Mouse (Mus musculus): ENCODE measurements around the gene Tfap2c. TPM values are rescaled to one million over a fixed set of nuclear protein-coding genes. Genes with fewer than 3 reads are reported as not detected.

The Tfap2c gene
- 4.4 and 4.5 TPM in 2 replicates for polyA plus RNA-seq (2016; fragmentation: Nextera tagmentation; extraction: Ambion mirVana)

GRCm38 (mm10) chr2:172549371-172550155, at the start of gene Tfap2c:
Gene Tfap2c, plus strand, starts transcription at chr2:172549593.
- Histone ChIP-seq H3K27ac (no peak within 1 kb of the TSS), H3K4me1 (replicated peaks) (peaks cover 72% of the 10 kb centered on the region), H3K36me3 (no peaks in the 10 kb centered on the region), H3K4me3 (replicated peaks) (peak within 1 kb of the TSS; percentile 47), H3K9me3 (no peaks in the 10 kb centered on the region), H3K27me3 (peaks cover 97% of the 10 kb centered on the region), H3K4me2 (peak within 1 kb of the TSS; percentile 82), H3K9ac (replicated peaks) (no peak within 1 kb of the TSS; the same call in 1 of the 2 replicates)
- ATAC-seq (ENCODE audit: insufficient number of reproducible peaks, insufficient read depth, low FRiP score, low TSS enrichment, low read depth), result peak; percentile 22; the same call in 1 of the 2 replicates
- WGBS, result under 1% methylated on average over 70 of the region's 70 CpGs

- Histone ChIP-seq H3K9me3 (no peaks in the 10 kb centered on the region), H3K36me3 (no peaks in the 10 kb centered on the region), H3K27ac (no peak overlapping the region), H3K27me3 (no peaks in the 10 kb centered on the region), H3K9ac (replicated peaks) (no peak overlapping the region), H3K4me2 (no peak overlapping the region), H3K4me3 (replicated peaks) (no peak overlapping the region), H3K4me1 (replicated peaks) (peaks cover 5% of the 10 kb centered on the region)
- ATAC-seq (ENCODE audit: insufficient number of reproducible peaks, insufficient read depth, low FRiP score, low TSS enrichment, low read depth), result no peak
- WGBS, result 50% methylated on average over 7 of the region's 7 CpGs
Measured at GRCm38 (mm10) chr2:172500752-172501316, 48.6 kb upstream of the Tfap2c start.

- H3K9ac ChIP-seq (replicated peaks), result no peak overlapping the region
- no peak for ATAC-seq (ENCODE audit: insufficient number of reproducible peaks, insufficient read depth, low FRiP score, low TSS enrichment, low read depth)
- no peaks in the 10 kb centered on the region for H3K9me3 ChIP-seq
- H3K4me2 ChIP-seq, result no peak overlapping the region
- H3K4me1 ChIP-seq (replicated peaks), result peaks cover 5% of the 10 kb centered on the region
- no peaks in the 10 kb centered on the region for H3K36me3 ChIP-seq
- WGBS, result 1% methylated on average over 4 of the region's 4 CpGs
- H3K4me3 ChIP-seq (replicated peaks), result no peak overlapping the region
- H3K27ac ChIP-seq, result no peak overlapping the region
- H3K27me3 ChIP-seq, result no peaks in the 10 kb centered on the region
Measured at GRCm38 (mm10) chr2:172501341-172501740, 48.1 kb upstream of the Tfap2c start.

GRCm38 (mm10) chr2:172502168-172502567, 47.2 kb upstream of the Tfap2c start:
- Histone ChIP-seq H3K27ac (no peak overlapping the region), H3K4me3 (replicated peaks) (no peak overlapping the region), H3K9me3 (no peaks in the 10 kb centered on the region), H3K36me3 (no peaks in the 10 kb centered on the region), H3K4me1 (replicated peaks) (peaks cover 5% of the 10 kb centered on the region), H3K9ac (replicated peaks) (peak overlapping the region; percentile 18; the same call in 1 of the 2 replicates), H3K27me3 (no peaks in the 10 kb centered on the region), H3K4me2 (no peak overlapping the region)
- 45% methylated on average over 14 of the region's 14 CpGs for WGBS
- ATAC-seq (ENCODE audit: insufficient number of reproducible peaks, insufficient read depth, low FRiP score, low TSS enrichment, low read depth), result no peak

GRCm38 (mm10) chr2:172506121-172506520, 43.3 kb upstream of the Tfap2c start:
- H3K9me3 ChIP-seq, result no peaks in the 10 kb centered on the region
- H3K27me3 ChIP-seq, result no peaks in the 10 kb centered on the region
- no peak overlapping the region for H3K4me2 ChIP-seq
- no peak for ATAC-seq (ENCODE audit: insufficient number of reproducible peaks, insufficient read depth, low FRiP score, low TSS enrichment, low read depth)
- no peak overlapping the region for H3K9ac ChIP-seq (replicated peaks)
- H3K4me3 ChIP-seq (replicated peaks), result no peak overlapping the region
- H3K36me3 ChIP-seq, result no peaks in the 10 kb centered on the region
- WGBS, result 87% methylated on average over 7 of the region's 7 CpGs
- peaks cover 5% of the 10 kb centered on the region for H3K4me1 ChIP-seq (replicated peaks)
- H3K27ac ChIP-seq, result no peak overlapping the region

GRCm38 (mm10) chr2:172510056-172510712, 39.2 kb upstream of the Tfap2c start:
- Histone ChIP-seq H3K27me3 (peaks cover 8% of the 10 kb centered on the region; the same call in 1 of the 2 replicates), H3K9me3 (0 out of 2 replicates have a peak, but pooled peaks cover 2% of the 10 kb centered on the region), H3K4me2 (no peak overlapping the region), H3K9ac (replicated peaks) (no peak overlapping the region), H3K27ac (no peak overlapping the region), H3K36me3 (no peaks in the 10 kb centered on the region), H3K4me3 (replicated peaks) (no peak overlapping the region), H3K4me1 (replicated peaks) (no peaks in the 10 kb centered on the region)
- WGBS, result 87% methylated on average over 15 of the region's 15 CpGs
- ATAC-seq (ENCODE audit: insufficient number of reproducible peaks, insufficient read depth, low FRiP score, low TSS enrichment, low read depth), result no peak

GRCm38 (mm10) chr2:172510899-172511298, 38.5 kb upstream of the Tfap2c start:
- H3K27ac ChIP-seq, result no peak overlapping the region
- 53% methylated on average over 3 of the region's 3 CpGs for WGBS

GRCm38 (mm10) chr2:172516407-172516992, 32.9 kb upstream of the Tfap2c start:
- Histone ChIP-seq H3K4me1 (replicated peaks) (peaks cover 3% of the 10 kb centered on the region; the same call in 1 of the 2 replicates), H3K27me3 (peaks cover 21% of the 10 kb centered on the region), H3K36me3 (no peaks in the 10 kb centered on the region), H3K27ac (no peak overlapping the region), H3K9ac (replicated peaks) (no peak overlapping the region), H3K9me3 (0 out of 2 replicates have a peak, but pooled peaks cover 2% of the 10 kb centered on the region), H3K4me2 (no peak overlapping the region), H3K4me3 (replicated peaks) (no peak overlapping the region)
- WGBS, result 21% methylated on average over 11 of the region's 11 CpGs
- no peak for ATAC-seq (ENCODE audit: insufficient number of reproducible peaks, insufficient read depth, low FRiP score, low TSS enrichment, low read depth)

More at GRCm38 (mm10) chr2:172510899-172511298, 38.5 kb upstream of the Tfap2c start:
- ATAC-seq (ENCODE audit: insufficient number of reproducible peaks, insufficient read depth, low FRiP score, low TSS enrichment, low read depth), result no peak
- Histone ChIP-seq H3K4me2 (no peak overlapping the region), H3K4me1 (replicated peaks) (no peaks in the 10 kb centered on the region), H3K4me3 (replicated peaks) (no peak overlapping the region), H3K27me3 (peaks cover 14% of the 10 kb centered on the region), H3K36me3 (no peaks in the 10 kb centered on the region), H3K9ac (replicated peaks) (no peak overlapping the region), H3K9me3 (0 out of 2 replicates have a peak, but pooled peaks cover 2% of the 10 kb centered on the region)

- 89% methylated on average over 9 of the region's 9 CpGs for WGBS
- Histone ChIP-seq H3K9me3 (no peaks in the 10 kb centered on the region), H3K27ac (no peak overlapping the region)
Measured at GRCm38 (mm10) chr2:172520616-172521371, 28.6 kb upstream of the Tfap2c start.

GRCm38 (mm10) chr2:172522528-172522927, 26.9 kb upstream of the Tfap2c start:
- H3K4me2 ChIP-seq, result no peak overlapping the region
- no peaks in the 10 kb centered on the region for H3K9me3 ChIP-seq
- H3K4me3 ChIP-seq (replicated peaks), result no peak overlapping the region
- WGBS, result 71% methylated on average over 12 of the region's 12 CpGs
- peaks cover 16% of the 10 kb centered on the region; the same call in 1 of the 2 replicates for H3K4me1 ChIP-seq (replicated peaks)
- ATAC-seq (ENCODE audit: insufficient number of reproducible peaks, insufficient read depth, low FRiP score, low TSS enrichment, low read depth), result no peak
- H3K27ac ChIP-seq, result no peak overlapping the region
- H3K27me3 ChIP-seq, result no peaks in the 10 kb centered on the region
- no peaks in the 10 kb centered on the region for H3K36me3 ChIP-seq
- H3K9ac ChIP-seq (replicated peaks), result no peak overlapping the region

More at GRCm38 (mm10) chr2:172520616-172521371, 28.6 kb upstream of the Tfap2c start:
- H3K27me3 ChIP-seq, result peaks cover 8% of the 10 kb centered on the region
- H3K36me3 ChIP-seq, result no peaks in the 10 kb centered on the region
- no peak for ATAC-seq (ENCODE audit: insufficient number of reproducible peaks, insufficient read depth, low FRiP score, low TSS enrichment, low read depth)
- H3K4me1 ChIP-seq (replicated peaks), result peaks cover 13% of the 10 kb centered on the region; the same call in 1 of the 2 replicates
- H3K9ac ChIP-seq (replicated peaks), result no peak overlapping the region
- no peak overlapping the region for H3K4me3 ChIP-seq (replicated peaks)
- H3K4me2 ChIP-seq, result no peak overlapping the region
